Mouse (Mus musculus): ENCODE measurements at regions not wholly inside any gene's neighbourhood (a gene's known extent, or its start where the extent isn't known, plus 50 kb on each side); places are given as distances from the start of the nearest gene placed in this dataset.

DNA sequence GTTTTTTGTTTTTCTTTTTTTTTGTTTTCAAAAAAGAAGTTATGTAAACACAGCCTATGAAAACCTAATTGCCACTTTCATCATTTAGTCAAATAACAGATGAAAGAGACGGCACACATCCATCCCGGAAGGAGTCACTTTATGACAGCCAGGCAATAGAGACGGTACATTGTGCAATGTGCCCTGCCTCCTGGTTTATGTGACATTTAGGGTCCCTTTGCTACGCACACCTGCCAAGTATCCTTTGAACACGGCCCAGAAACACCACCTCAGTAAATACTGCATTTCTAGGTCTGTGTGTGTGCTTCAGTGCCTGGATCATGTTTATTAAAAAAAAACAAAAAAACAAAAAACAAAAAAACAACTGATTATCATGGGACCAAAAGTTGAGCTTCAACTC lies 104.6 kb downstream of the Ets2 start:
- no peak for DNase-seq
- no peak overlapping the region for H3K4me3 ChIP-seq (replicated peaks; ENCODE audit: insufficient read depth, low read depth, low read length)
- no peaks in the 10 kb centered on the region for H3K27me3 ChIP-seq (ENCODE audit: control insufficient read depth, insufficient read depth, low read length)
- WGBS = 92% methylated on average over 5 of the region's 5 CpGs
- no peak overlapping the region for H3K27ac ChIP-seq (ENCODE audit: insufficient read depth, low read length)
- peaks cover 11% of the 10 kb centered on the region; the same call in 1 of the 2 replicates for H3K4me1 ChIP-seq (ENCODE audit: control insufficient read depth, insufficient read depth, low read length)
- TF ChIP-seq POLR2A (IDR thresholded peaks at IDR 0.05; ENCODE audit: borderline replicate concordance, insufficient read depth, low read length) = no peak
- no peak for TF ChIP-seq CTCF (IDR thresholded peaks at IDR 0.05; ENCODE audit: borderline replicate concordance, insufficient read depth, low read depth, low read length)

DNA sequence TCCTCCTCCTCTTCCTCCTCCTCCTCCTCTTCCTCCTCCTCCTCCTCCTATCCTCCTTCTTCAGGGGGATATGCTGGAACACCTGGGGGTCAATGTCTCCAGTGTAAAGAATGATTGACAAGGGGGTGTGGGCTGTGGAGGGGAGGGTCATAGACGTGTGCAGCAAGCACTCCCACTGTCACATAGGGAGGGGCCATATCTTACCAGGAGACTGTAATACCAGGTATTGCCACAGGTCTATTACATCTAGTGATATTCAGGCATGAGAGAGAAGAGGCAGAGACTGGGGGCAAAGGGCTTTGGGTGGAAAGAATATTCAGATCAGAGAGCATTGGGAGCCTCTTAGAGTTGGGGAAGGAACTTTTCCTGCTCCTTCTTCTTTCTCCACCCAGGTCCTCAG lies 102.3 kb downstream of the Ets2 start:
- WGBS = 54% methylated on average over 1 of the region's 1 CpGs
- H3K4me1 ChIP-seq (ENCODE audit: control insufficient read depth, insufficient read depth, low read length) = peaks cover 25% of the 10 kb centered on the region
- no peak for DNase-seq
- no peak overlapping the region for H3K27ac ChIP-seq (ENCODE audit: insufficient read depth, low read length)
- no peaks in the 10 kb centered on the region for H3K27me3 ChIP-seq (ENCODE audit: control insufficient read depth, insufficient read depth, low read length)
- no peak overlapping the region for H3K4me3 ChIP-seq (replicated peaks; ENCODE audit: insufficient read depth, low read depth, low read length)
- no peak for TF ChIP-seq CTCF (IDR thresholded peaks at IDR 0.05; ENCODE audit: borderline replicate concordance, insufficient read depth, low read depth, low read length)
- TF ChIP-seq POLR2A (IDR thresholded peaks at IDR 0.05; ENCODE audit: borderline replicate concordance, insufficient read depth, low read length) = no peak

DNA sequence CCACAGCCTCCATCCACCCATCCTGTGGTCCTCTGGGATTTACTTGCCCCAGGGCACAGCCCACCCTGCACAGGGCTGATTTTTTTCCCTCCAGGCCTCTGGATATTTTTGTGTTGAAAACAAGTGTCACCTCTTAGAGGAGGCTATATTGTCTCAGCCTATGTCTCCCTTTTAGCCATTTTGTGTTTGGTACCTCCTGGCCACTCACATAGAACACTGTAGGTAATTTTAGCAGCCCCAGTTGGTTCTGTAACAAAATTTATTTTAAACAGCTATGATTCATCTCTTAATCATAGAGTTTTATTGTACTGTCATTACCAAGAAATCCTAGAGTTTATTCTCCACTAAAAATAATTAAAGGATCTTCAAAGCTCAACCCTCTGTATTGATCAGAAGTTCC lies 100.8 kb downstream of the Ets2 start:
- Histone ChIP-seq H3K27me3 (ENCODE audit: control insufficient read depth, insufficient read depth, low read length) (no peaks in the 10 kb centered on the region), H3K27ac (ENCODE audit: insufficient read depth, low read length) (no peak overlapping the region), H3K4me3 (replicated peaks; ENCODE audit: insufficient read depth, low read depth, low read length) (no peak overlapping the region), H3K4me1 (ENCODE audit: control insufficient read depth, insufficient read depth, low read length) (peaks cover 25% of the 10 kb centered on the region)
- TF ChIP-seq CTCF (IDR thresholded peaks at IDR 0.05; ENCODE audit: borderline replicate concordance, insufficient read depth, low read depth, low read length) = no peak
- no peak for TF ChIP-seq POLR2A (IDR thresholded peaks at IDR 0.05; ENCODE audit: borderline replicate concordance, insufficient read depth, low read length)
- no peak for DNase-seq

DNA sequence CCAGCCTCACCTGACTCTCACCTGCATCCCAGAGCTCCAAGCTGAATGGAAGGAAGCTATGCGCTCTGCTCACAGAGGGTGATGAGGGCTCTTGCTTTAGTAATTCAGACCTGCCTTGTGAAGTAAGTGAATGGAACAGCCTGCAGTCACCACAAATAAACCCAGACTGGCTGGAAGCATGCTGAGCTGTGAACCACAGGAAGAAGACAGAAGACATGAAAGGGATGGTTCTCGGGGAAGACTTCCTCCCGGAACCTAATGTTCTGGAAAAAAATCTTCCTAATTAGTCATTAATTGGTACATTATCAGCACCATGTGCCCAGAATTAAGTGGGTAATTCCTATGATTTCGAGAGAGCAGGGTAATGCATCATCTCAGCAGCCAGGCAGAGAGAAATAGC lies 100.3 kb downstream of the Ets2 start:
- H3K4me3 ChIP-seq (replicated peaks; ENCODE audit: insufficient read depth, low read depth, low read length) = no peak overlapping the region
- H3K4me1 ChIP-seq (ENCODE audit: control insufficient read depth, insufficient read depth, low read length) = peaks cover 25% of the 10 kb centered on the region
- TF ChIP-seq CTCF (IDR thresholded peaks at IDR 0.05; ENCODE audit: borderline replicate concordance, insufficient read depth, low read depth, low read length) (no peak), POLR2A (IDR thresholded peaks at IDR 0.05; ENCODE audit: borderline replicate concordance, insufficient read depth, low read length) (no peak)
- no peak overlapping the region for H3K27ac ChIP-seq (ENCODE audit: insufficient read depth, low read length)
- no peaks in the 10 kb centered on the region for H3K27me3 ChIP-seq (ENCODE audit: control insufficient read depth, insufficient read depth, low read length)
- 30% methylated on average over 4 of the region's 4 CpGs for WGBS
- peak; percentile 28 to 63 for DNase-seq

DNA sequence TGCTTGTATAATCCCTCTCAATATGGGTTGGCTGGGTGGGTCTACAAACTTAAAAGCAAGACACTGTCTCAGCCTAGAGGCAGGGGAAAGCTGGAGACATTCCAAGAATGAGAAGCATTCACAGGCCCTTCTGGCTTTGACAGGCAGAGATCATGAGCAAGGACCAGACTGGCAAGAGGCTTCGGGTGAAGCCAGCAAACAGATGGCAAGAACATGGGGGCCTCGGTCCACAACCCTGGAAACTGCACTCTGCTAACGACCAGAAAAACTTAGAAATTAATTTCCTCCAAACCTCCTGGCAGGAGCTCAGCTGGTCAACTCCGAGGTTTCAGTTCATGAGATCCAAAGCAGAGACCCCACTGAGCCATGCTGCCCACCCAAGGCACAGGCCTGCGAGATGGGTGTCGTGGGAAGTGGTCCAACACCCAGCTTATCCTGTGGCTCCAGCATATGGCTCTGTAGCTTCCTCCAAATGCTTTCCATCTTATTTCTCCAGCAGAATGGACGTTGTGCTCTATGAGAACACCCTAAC lies 99.1 kb downstream of the Ets2 start:
- H3K27ac ChIP-seq (ENCODE audit: insufficient read depth, low read length) = peak overlapping the region; percentile 60
- peak; percentile 85 to 87 for DNase-seq
- peaks cover 25% of the 10 kb centered on the region for H3K4me1 ChIP-seq (ENCODE audit: control insufficient read depth, insufficient read depth, low read length)
- H3K4me3 ChIP-seq (replicated peaks; ENCODE audit: insufficient read depth, low read depth, low read length) = no peak overlapping the region
- WGBS = 8% methylated on average over 7 of the region's 7 CpGs
- TF ChIP-seq CTCF (IDR thresholded peaks at IDR 0.05; ENCODE audit: borderline replicate concordance, insufficient read depth, low read depth, low read length) = no peak
- TF ChIP-seq POLR2A (IDR thresholded peaks at IDR 0.05; ENCODE audit: borderline replicate concordance, insufficient read depth, low read length) = no peak
- H3K27me3 ChIP-seq (ENCODE audit: control insufficient read depth, insufficient read depth, low read length) = no peaks in the 10 kb centered on the region

DNA sequence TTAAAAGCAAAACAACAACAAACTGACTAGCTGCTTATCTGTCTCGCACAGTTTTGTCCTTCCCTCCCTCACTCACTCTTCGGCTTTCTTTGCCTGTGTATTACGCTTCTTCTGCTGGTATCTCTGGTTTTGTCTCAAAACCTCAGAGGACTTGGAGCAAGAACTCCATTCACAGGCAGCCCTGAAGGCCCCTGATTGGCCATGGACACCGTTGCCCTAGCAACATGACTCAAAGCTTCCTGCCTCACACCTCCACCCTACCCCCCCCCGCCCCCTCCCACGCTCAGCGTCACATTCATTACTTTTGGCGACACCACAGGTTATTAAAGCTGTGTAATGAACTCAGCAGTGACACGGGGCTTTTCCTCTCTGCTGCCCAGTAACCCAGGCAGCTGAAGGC lies 96.7 kb downstream of the Ets2 start:
- Histone ChIP-seq H3K4me1 (ENCODE audit: control insufficient read depth, insufficient read depth, low read length) (peaks cover 25% of the 10 kb centered on the region), H3K27me3 (ENCODE audit: control insufficient read depth, insufficient read depth, low read length) (no peaks in the 10 kb centered on the region), H3K4me3 (replicated peaks; ENCODE audit: insufficient read depth, low read depth, low read length) (no peak overlapping the region), H3K27ac (ENCODE audit: insufficient read depth, low read length) (no peak overlapping the region)
- TF ChIP-seq CTCF (IDR thresholded peaks at IDR 0.05; ENCODE audit: borderline replicate concordance, insufficient read depth, low read depth, low read length) (no peak), POLR2A (IDR thresholded peaks at IDR 0.05; ENCODE audit: borderline replicate concordance, insufficient read depth, low read length) (no peak)
- WGBS = 80% methylated on average over 9 of the region's 9 CpGs
- DNase-seq = no peak

DNA sequence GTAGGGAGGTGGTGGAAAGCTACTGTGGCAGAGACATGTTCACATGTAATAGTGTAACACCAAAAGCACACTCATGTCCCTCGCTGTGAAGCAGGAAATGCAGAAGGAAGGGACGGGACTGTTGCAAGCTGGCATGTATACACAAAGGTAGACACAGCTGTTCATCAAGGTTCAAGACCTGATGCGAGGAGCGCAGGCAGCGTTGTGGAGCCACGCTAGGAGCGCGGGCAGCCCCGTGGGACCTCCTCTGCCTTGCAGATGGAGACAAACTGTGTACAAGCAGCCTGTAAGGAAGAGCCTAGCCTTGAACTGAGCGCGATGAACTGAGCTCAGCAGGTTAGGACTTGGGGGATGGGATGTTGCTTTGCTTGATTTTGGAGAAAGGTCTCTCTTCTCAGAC lies 96.2 kb downstream of the Ets2 start:
- TF ChIP-seq POLR2A (IDR thresholded peaks at IDR 0.05; ENCODE audit: borderline replicate concordance, insufficient read depth, low read length) (no peak), CTCF (IDR thresholded peaks at IDR 0.05; ENCODE audit: borderline replicate concordance, insufficient read depth, low read depth, low read length) (no peak)

DNA sequence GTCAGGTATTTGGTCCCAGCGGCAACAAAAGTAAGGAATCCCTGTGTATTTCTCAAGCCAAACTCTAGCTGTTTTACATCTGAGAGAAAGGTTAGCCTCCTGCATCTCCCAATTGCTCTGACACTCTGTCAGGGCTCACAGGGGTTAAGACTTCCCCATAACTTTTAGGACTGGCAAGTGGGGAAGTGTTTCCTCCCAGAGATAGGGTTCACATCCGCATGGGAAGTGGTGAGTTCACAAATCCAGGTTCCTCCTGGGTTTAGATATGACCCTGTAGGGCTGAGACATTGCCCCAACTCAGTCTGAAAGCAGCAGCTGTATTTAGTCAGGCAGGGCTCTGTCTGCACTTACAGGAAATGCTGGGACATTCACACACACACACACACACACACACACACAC lies 95.3 kb downstream of the Ets2 start:
- H3K27me3 ChIP-seq (ENCODE audit: control insufficient read depth, insufficient read depth, low read length) = no peaks in the 10 kb centered on the region
- H3K4me3 ChIP-seq (replicated peaks; ENCODE audit: insufficient read depth, low read depth, low read length) = no peak overlapping the region
- no peak for DNase-seq
- TF ChIP-seq POLR2A (IDR thresholded peaks at IDR 0.05; ENCODE audit: borderline replicate concordance, insufficient read depth, low read length) (no peak), CTCF (IDR thresholded peaks at IDR 0.05; ENCODE audit: borderline replicate concordance, insufficient read depth, low read depth, low read length) (no peak)
- peaks cover 20% of the 10 kb centered on the region for H3K4me1 ChIP-seq (ENCODE audit: control insufficient read depth, insufficient read depth, low read length)
- no peak overlapping the region for H3K27ac ChIP-seq (ENCODE audit: insufficient read depth, low read length)
- 94% methylated on average over 2 of the region's 2 CpGs for WGBS

More for the DNA sequence above, 96.2 kb downstream of the Ets2 start:
- Histone ChIP-seq H3K27ac (ENCODE audit: insufficient read depth, low read length) (no peak overlapping the region), H3K4me1 (ENCODE audit: control insufficient read depth, insufficient read depth, low read length) (peaks cover 25% of the 10 kb centered on the region), H3K27me3 (ENCODE audit: control insufficient read depth, insufficient read depth, low read length) (no peaks in the 10 kb centered on the region), H3K4me3 (replicated peaks; ENCODE audit: insufficient read depth, low read depth, low read length) (no peak overlapping the region)
- DNase-seq = no peak
- 92% methylated on average over 11 of the region's 11 CpGs for WGBS
